Mouse (Mus musculus) neural tube, embryonic 11.5 days (tissue): ENCODE measurements around the gene Jarid2. TPM values are rescaled to one million over a fixed set of nuclear protein-coding genes. Genes with fewer than 3 reads are reported as not detected.

Experiments
- ATAC-seq: fragments of 200-750 bp; cut with Nextera tagmentation; 2 replicates; pipeline ENCODE4 v1.8.0; 2017; ENCODE audit warnings: moderate number of reproducible peaks, mild to moderate bottlenecking, moderate TSS enrichment, moderate library complexity; ENCODE audit not compliant: insufficient read depth, low FRiP score, low TSS enrichment
- DNase-seq: peaks from one replicate; pipeline ENCODE4 v3.0.0-alpha.2; 2015; ENCODE audit warnings: low spot score
- H3K27ac ChIP-seq: fragments of 300-500 bp; sonication (generic); 2 replicates; pipeline ENCODE4 v1.5.1; 2014; ENCODE audit warnings: low read depth, mild to moderate bottlenecking, low read length
- H3K27me3 ChIP-seq: fragments of 300-500 bp; sonication (generic); 2 replicates; pipeline ENCODE4 v1.6.1; 2014; ENCODE audit warnings: mild to moderate bottlenecking, low read length, mixed read lengths; ENCODE audit not compliant: control insufficient read depth, insufficient read depth
- H3K36me3 ChIP-seq: fragments of 300-500 bp; sonication (generic); 2 replicates; pipeline ENCODE4 v1.6.1; 2014; ENCODE audit warnings: mild to moderate bottlenecking, low read length, moderate library complexity, mixed read lengths; ENCODE audit not compliant: control insufficient read depth, insufficient read depth
- H3K4me1 ChIP-seq: fragments of 300-500 bp; sonication (generic); 2 replicates; pipeline ENCODE4 v1.6.1; 2014; ENCODE audit warnings: low read length, mixed read lengths; ENCODE audit not compliant: control insufficient read depth, insufficient read depth
- H3K4me2 ChIP-seq: fragments of 300-500 bp; sonication (generic); 2 replicates; pipeline ENCODE4 v1.6.1; 2014; ENCODE audit warnings: low read depth, mild to moderate bottlenecking, moderate library complexity
- H3K4me3 ChIP-seq: fragments of 300-500 bp; sonication (generic); 2 replicates; pipeline ENCODE4 v1.5.1; 2014; ENCODE audit warnings: low read depth, low read length
- H3K9ac ChIP-seq: fragments of 300-500 bp; sonication (generic); 2 replicates; pipeline ENCODE4 v1.6.1; 2014; ENCODE audit warnings: mild to moderate bottlenecking, low read length
- H3K9me3 ChIP-seq: fragments of 300-500 bp; sonication (generic); 2 replicates; pipeline ENCODE4 v1.6.1; 2016; ENCODE audit warnings: low read length; ENCODE audit not compliant: control insufficient read depth
- WGBS: fragments of 180-500 bp; shearing (Covaris S2); extraction: QIAGEN DNeasy Blood & Tissue Kit; methylation state at CpG from one replicate; pipeline ENCODE4 v1.1.7; 2014; 5-methylcytosine and 5-hydroxymethylcytosine counted together
- polyA plus RNA-seq: library from polyadenylated mRNA; unstranded; fragments of >200 nt; fragmentation: Nextera tagmentation; extraction: Ambion mirVana; gene quantifications from 2 replicates; pipeline ENCODE4 v1.2.1, GENCODE M21; 2014

The Jarid2 gene
- polyA plus RNA-seq, 1 experiment from 2014 or later: 47.9 TPM

DNA sequence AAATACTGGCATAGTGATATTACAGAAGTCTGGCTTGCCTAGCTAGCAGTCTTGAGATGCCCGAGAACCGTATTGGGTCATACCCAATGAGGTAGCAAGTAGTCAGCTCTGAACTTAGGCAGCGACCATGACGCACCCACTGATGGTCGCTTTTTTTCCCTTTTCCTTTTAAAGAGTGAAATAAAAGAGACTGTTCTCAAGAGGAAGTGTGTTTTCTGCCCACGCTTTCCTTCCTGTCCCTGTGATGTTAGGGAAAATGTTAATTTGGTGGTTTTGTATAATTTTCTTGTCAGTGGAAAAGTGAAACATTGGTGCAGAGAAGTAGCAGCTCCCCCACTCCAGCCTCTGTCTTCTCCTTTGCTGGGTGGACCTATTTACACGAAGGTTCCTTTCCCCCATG is 70.8 kb downstream of the Jarid2 start:
- H3K4me3 ChIP-seq: no peak overlapping the region
- no peaks in the 10 kb centered on the region for H3K36me3 ChIP-seq
- H3K27ac ChIP-seq: no peak overlapping the region
- H3K4me2 ChIP-seq: no peak overlapping the region
- no peak for DNase-seq
- H3K4me1 ChIP-seq: peaks cover 9% of the 10 kb centered on the region; the same call in 1 of the 2 replicates
- no peak for ATAC-seq
- H3K9ac ChIP-seq: no peak overlapping the region
- H3K27me3 ChIP-seq: no peaks in the 10 kb centered on the region
- no peaks in the 10 kb centered on the region for H3K9me3 ChIP-seq
- WGBS: 90% methylated on average over 7 of the region's 7 CpGs

GRCm38 (mm10) chr13:44804876-44805275 is 75.6 kb downstream of the Jarid2 start:
- Histone ChIP-seq H3K4me3 (no peak overlapping the region), H3K4me1 (no peaks in the 10 kb centered on the region), H3K9ac (no peak overlapping the region), H3K27ac (no peak overlapping the region), H3K27me3 (no peaks in the 10 kb centered on the region), H3K4me2 (no peak overlapping the region), H3K36me3 (no peaks in the 10 kb centered on the region), H3K9me3 (no peaks in the 10 kb centered on the region)
- ATAC-seq (no peak), DNase-seq (peak; percentile 49)
- WGBS: 58% methylated on average over 1 of the region's 1 CpGs

- ATAC-seq (no peak), DNase-seq (no peak)
- H3K4me3 ChIP-seq: no peak overlapping the region
- no peak overlapping the region for H3K9ac ChIP-seq
- 98% methylated on average over 1 of the region's 1 CpGs for WGBS
- no peaks in the 10 kb centered on the region for H3K4me1 ChIP-seq
- no peaks in the 10 kb centered on the region for H3K27me3 ChIP-seq
- no peaks in the 10 kb centered on the region for H3K9me3 ChIP-seq
- H3K36me3 ChIP-seq: no peaks in the 10 kb centered on the region
- no peak overlapping the region for H3K27ac ChIP-seq
- no peak overlapping the region for H3K4me2 ChIP-seq
Observed at GRCm38 (mm10) chr13:44808307-44808706, 79.0 kb downstream of the Jarid2 start.

GRCm38 (mm10) chr13:44811021-44811420 is 81.7 kb downstream of the Jarid2 start:
- Histone ChIP-seq H3K27ac (no peak overlapping the region), H3K36me3 (no peaks in the 10 kb centered on the region), H3K4me2 (no peak overlapping the region), H3K9ac (no peak overlapping the region), H3K4me1 (peaks cover 5% of the 10 kb centered on the region; the same call in 1 of the 2 replicates), H3K27me3 (no peaks in the 10 kb centered on the region), H3K4me3 (no peak overlapping the region), H3K9me3 (no peaks in the 10 kb centered on the region)
- DNase-seq (no peak), ATAC-seq (no peak)
- WGBS: 74% methylated on average over 2 of the region's 2 CpGs

- ATAC-seq (no peak), DNase-seq (no peak)
- Histone ChIP-seq H3K9me3 (no peaks in the 10 kb centered on the region), H3K4me3 (no peak overlapping the region), H3K27me3 (no peaks in the 10 kb centered on the region), H3K4me1 (peaks cover 5% of the 10 kb centered on the region; the same call in 1 of the 2 replicates), H3K27ac (no peak overlapping the region), H3K9ac (no peak overlapping the region), H3K36me3 (no peaks in the 10 kb centered on the region), H3K4me2 (no peak overlapping the region)
- WGBS: 88% methylated on average over 10 of the region's 10 CpGs
Observed at GRCm38 (mm10) chr13:44811601-44812000, 82.3 kb downstream of the Jarid2 start.

DNA sequence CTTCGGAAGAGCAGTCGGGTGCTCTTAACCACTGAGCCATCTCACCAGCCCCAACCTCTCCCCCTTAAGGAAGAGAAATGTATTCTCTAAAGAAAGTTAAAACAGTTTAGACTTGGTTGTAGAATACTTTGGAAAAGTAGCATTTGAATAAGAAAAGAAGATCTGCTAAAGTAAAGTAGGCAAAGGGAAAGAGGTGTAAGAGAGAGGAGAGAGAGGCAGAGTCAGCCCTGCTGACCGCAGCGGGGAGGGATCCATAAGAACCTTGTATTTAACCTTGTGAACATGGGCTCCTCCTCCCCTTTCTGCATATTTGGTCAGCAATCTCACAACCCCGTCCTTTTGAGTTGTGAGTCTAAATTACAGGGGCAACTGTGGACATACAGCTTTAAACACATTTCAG is 83.1 kb downstream of the Jarid2 start:
- no peak overlapping the region for H3K9ac ChIP-seq
- H3K9me3 ChIP-seq: no peaks in the 10 kb centered on the region
- no peak for DNase-seq
- H3K4me3 ChIP-seq: no peak overlapping the region
- 84% methylated on average over 5 of the region's 5 CpGs for WGBS
- ATAC-seq: no peak
- H3K27me3 ChIP-seq: no peaks in the 10 kb centered on the region
- no peak overlapping the region for H3K4me2 ChIP-seq
- no peaks in the 10 kb centered on the region for H3K36me3 ChIP-seq
- H3K4me1 ChIP-seq: peaks cover 5% of the 10 kb centered on the region; the same call in 1 of the 2 replicates
- no peak overlapping the region for H3K27ac ChIP-seq

DNA sequence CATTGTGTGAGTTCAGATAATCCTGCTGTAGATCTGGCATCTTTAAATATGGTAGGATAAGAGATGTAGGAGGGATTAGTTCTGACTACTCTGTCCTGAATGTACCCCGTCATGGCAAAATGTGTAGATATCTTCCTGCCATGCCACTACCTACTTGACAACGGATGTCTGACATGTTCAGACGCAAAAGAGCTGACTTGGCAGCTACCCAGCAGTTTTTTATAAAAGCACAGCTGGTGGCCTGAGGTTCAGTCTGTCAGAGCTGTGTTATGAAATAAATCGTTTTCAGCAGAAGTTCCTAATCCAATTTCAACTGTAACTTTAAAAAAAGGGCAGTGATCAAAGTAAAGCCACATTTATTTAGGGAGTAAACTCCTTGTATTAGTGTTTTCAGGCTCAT is 90.1 kb downstream of the Jarid2 start:
- peaks cover 12% of the 10 kb centered on the region; the same call in 1 of the 2 replicates for H3K4me1 ChIP-seq
- H3K36me3 ChIP-seq: no peaks in the 10 kb centered on the region
- ATAC-seq: no peak
- 34% methylated on average over 4 of the region's 4 CpGs for WGBS
- H3K4me3 ChIP-seq: no peak overlapping the region
- H3K27ac ChIP-seq: no peak overlapping the region
- no peak overlapping the region for H3K9ac ChIP-seq
- no peak for DNase-seq
- H3K27me3 ChIP-seq: no peaks in the 10 kb centered on the region
- no peak overlapping the region for H3K4me2 ChIP-seq
- no peaks in the 10 kb centered on the region for H3K9me3 ChIP-seq

DNA sequence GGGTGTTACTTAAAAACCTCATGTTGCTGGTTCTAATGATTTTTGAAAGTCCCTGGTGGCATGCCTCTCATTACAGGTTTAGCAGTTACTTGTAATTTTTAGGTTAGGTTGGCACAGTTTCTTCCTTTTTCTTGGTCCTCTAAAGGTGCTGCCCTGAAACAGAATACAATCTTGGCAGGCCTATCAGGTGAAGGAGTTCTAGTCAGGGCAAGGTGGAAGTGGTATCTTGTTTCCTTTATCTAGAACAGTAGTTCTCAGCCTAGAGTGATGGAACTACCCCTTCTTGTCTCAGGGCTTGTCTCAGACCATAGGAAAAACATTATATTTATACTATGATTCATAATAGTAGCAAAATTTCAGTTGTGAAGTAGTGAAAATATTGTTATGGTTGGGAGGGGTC is 93.3 kb downstream of the Jarid2 start:
- Histone ChIP-seq H3K27ac (no peak overlapping the region), H3K9me3 (no peaks in the 10 kb centered on the region), H3K4me2 (no peak overlapping the region), H3K9ac (no peak overlapping the region), H3K27me3 (no peaks in the 10 kb centered on the region), H3K36me3 (no peaks in the 10 kb centered on the region), H3K4me1 (peaks cover 7% of the 10 kb centered on the region; the same call in 1 of the 2 replicates), H3K4me3 (no peak overlapping the region)
- no peak for DNase-seq
- ATAC-seq: no peak

- Histone ChIP-seq H3K27me3 (no peaks in the 10 kb centered on the region), H3K27ac (no peak overlapping the region), H3K4me2 (no peak overlapping the region), H3K36me3 (no peaks in the 10 kb centered on the region), H3K4me3 (no peak overlapping the region), H3K4me1 (no peaks in the 10 kb centered on the region), H3K9ac (no peak overlapping the region), H3K9me3 (no peaks in the 10 kb centered on the region)
- WGBS: 93% methylated on average over 5 of the region's 5 CpGs
- DNase-seq (no peak), ATAC-seq (no peak)
Observed at GRCm38 (mm10) chr13:44828903-44829302, 99.6 kb downstream of the Jarid2 start.
